Mouse (Mus musculus): ENCODE measurements around the gene Lta. TPM values are rescaled to one million over a fixed set of nuclear protein-coding genes. Genes with fewer than 3 reads are reported as not detected.
"Not testable (repeated sequence)": the region's sequence is repeated elsewhere in the genome, so short reads cannot be mapped to it uniquely, and the experiment has no call there.

Lta gene
- polyA plus RNA-seq, 1 experiment from 2014 or later = 0.27 TPM

DNA sequence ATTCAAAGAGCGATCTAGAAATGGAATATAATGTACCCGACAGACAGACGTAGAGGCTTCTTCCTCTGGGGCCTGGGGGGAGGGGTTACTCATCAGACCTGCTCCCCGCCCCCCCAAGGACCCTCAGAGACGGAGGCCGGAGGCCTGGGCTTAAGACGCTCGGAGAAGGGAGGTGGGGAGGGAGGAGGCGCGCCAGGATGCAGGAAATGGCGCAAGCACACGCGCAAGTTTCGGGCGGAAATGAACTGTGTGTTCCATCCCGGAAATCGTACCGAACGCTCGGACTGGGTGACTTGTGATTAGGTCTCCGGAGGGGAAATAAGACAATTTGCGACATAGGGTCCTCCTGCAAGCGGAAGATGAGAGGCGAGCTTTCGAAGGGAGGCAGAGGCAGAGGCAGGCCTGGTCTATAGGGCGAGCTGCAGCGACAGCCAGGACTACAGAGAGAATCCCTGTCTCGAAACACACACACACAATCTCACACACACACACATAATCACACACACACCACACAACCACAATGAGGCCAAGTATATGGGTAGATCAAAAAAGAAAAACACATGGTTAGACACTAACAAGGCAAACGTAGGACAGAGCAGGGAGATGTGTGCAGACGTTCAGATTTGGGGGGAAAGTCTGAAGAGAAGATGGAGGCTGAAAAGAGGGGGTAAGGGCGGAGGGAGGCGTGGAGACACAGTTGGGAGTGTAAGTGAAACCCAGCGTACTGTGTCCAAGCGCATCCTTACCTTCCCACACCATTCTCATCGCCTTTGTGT is 30.7 kb upstream of the Lta start, which contains the start of gene Nfkbil1:
TSS of gene Nfkbil1 (minus strand) at position 179 of the 776 bp plus-strand sequence.
- no peaks in the 10 kb centered on the region for H3K27me3 ChIP-seq
- H3K27ac ChIP-seq = peak within 1 kb of the TSS; percentile 96
- H3K9ac ChIP-seq = peak within 1 kb of the TSS; percentile 91
- H3K36me3 ChIP-seq = peaks cover 12% of the 10 kb centered on the region
- under 1% methylated on average over 35 of the region's 35 CpGs for WGBS
- peak within 1 kb of the TSS; percentile 58 for H3K4me3 ChIP-seq
- ATAC-seq (ENCODE audit: low FRiP score) = peak; percentile 78
- H3K4me1 ChIP-seq (replicated peaks) = peaks cover 63% of the 10 kb centered on the region
- peak within 1 kb of the TSS; percentile 93 for H3K4me2 ChIP-seq
- no peaks in the 10 kb centered on the region for H3K9me3 ChIP-seq

DNA sequence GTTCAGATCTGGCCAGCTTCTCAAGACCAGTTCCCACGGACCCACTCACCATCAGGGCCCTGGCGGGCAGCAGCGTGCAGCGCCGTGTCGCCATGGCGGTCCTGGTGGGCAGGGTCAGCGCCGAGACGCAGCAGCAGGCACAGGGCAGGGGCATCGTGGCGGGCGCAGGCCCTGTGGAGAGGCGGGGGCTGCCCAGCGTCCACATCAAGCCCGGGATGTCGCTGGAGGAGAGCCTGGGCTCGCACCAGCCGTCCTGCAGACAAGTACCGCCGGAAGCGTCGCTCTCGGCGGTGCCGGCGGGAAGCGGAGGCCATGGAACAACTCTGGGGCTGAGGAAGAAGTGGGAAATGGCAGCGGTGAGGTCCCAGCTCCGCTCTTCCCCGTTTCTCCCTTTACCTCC is 29.8 kb upstream of the Lta start:
- H3K27me3 ChIP-seq = no peaks in the 10 kb centered on the region
- H3K9ac ChIP-seq = peak overlapping the region; percentile 91
- peaks cover 18% of the 10 kb centered on the region for H3K36me3 ChIP-seq
- 7% methylated on average over 31 of the region's 31 CpGs for WGBS
- no peak for ATAC-seq (ENCODE audit: low FRiP score)
- H3K4me3 ChIP-seq = peak overlapping the region; percentile 58
- H3K9me3 ChIP-seq = no peaks in the 10 kb centered on the region
- H3K4me1 ChIP-seq (replicated peaks) = peaks cover 54% of the 10 kb centered on the region
- peak overlapping the region; percentile 93 for H3K4me2 ChIP-seq
- H3K27ac ChIP-seq = peak overlapping the region; percentile 96

DNA sequence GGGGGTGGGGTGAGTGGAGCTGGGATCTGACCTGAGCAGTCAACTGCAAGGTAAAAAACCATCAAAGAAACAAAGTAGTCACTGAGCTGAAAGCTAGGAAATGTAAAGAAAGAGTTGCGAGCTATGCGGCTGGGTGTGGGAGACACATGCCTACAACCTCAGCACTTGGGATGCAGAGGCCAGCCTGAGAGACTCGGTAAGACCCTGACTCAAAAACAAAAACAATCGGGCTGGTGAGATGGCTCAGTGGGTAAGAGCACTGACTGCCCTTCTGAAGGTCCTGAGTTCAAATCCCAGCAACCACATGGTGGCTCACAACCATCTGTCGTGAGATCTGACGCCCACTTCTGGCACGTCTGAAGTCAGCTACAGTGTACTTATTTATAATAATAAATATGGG is 28.9 kb upstream of the Lta start:
- Histone ChIP-seq H3K4me3 (peak overlapping the region; percentile 58; the same call in 1 of the 2 replicates), H3K4me1 (replicated peaks) (peaks cover 52% of the 10 kb centered on the region), H3K4me2 (peak overlapping the region; percentile 93), H3K36me3 (peaks cover 26% of the 10 kb centered on the region)
- ATAC-seq (ENCODE audit: low FRiP score); H3K9me3 ChIP-seq; H3K27ac ChIP-seq; H3K27me3 ChIP-seq; H3K9ac ChIP-seq: not testable (repeated sequence)
- WGBS = 88% methylated on average over 7 of the region's 7 CpGs

DNA sequence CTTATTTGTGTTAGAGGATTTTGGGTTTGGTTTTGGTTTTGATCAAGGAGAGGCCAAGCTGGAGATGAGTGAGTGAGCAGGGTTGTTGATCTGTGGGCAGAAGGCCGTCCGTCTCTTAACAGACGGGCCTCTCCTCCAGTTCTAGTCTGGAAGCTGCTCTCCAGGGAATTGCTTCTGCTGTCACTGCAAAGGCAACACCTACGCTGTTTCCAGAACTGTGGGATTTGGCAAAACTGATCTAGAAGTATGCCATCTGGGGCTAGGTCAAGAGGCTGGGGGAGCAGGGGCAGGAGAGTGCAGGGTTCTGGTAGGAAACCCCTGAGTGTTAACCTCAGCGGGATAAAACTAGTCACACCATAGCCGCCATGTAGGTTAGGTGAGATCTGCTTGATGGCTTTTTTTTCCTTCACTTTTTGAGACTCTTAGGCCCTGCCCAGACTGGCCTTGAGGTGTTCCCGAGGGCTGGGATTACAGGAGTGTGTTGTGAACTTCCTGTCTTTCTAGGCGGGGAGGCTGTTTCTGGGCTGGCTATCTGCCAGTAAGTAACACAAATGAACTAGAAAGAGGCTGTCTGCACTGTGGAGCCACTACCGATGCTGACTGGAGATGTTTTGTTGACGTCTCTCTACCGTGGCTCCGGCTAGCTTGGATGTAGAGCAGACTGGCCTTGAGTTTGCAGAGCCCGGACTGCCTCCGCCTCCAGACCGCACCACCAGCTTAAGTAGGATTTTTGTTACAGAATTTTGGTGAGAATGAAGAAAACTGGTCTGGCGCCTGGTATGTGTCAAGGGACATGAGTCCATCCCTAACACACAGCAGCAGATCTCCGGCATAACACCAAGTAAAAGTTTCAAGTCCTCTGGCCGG is 28.2 kb upstream of the Lta start, which contains the start of gene Atp6v1g2:
TSS of gene Atp6v1g2 (plus strand) at position 547 of the 867 bp plus-strand sequence.
- peaks cover 33% of the 10 kb centered on the region for H3K36me3 ChIP-seq
- no peaks in the 10 kb centered on the region for H3K27me3 ChIP-seq
- H3K4me2 ChIP-seq = peak within 1 kb of the TSS; percentile 93
- 80% methylated on average over 18 of the region's 18 CpGs for WGBS
- peak within 1 kb of the TSS; percentile 91 for H3K9ac ChIP-seq
- H3K4me3 ChIP-seq = peak within 1 kb of the TSS; percentile 58
- no peaks in the 10 kb centered on the region for H3K9me3 ChIP-seq
- H3K27ac ChIP-seq = peak within 1 kb of the TSS; percentile 10; the same call in 1 of the 2 replicates
- ATAC-seq (ENCODE audit: low FRiP score) = no peak
- H3K4me1 ChIP-seq (replicated peaks) = peaks cover 52% of the 10 kb centered on the region

DNA sequence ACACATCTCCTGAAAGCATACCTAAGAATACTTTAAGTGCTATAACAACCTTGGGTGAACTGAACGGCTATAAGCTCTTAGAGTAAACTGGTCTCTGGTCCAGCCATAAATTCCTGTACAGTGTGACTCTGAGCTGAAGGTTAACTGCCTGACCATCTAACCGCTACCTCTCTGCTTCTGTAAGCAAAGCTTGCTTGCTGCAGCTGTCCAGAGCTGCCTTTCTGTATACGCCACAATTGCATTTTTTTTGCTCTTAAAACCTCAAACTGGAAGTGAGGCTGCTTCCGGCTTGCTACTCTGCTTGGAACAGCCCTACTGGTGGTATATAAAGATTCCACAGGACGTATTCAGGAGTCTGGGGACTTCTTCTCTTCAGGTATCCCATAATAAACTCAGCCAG is 27.5 kb upstream of the Lta start:
- WGBS = 91% methylated on average over 5 of the region's 5 CpGs
- H3K4me1 ChIP-seq (replicated peaks) = peaks cover 52% of the 10 kb centered on the region
- H3K27ac ChIP-seq = no peak overlapping the region; the same call in 1 of the 2 replicates
- no peak overlapping the region for H3K9ac ChIP-seq
- H3K4me3 ChIP-seq = no peak overlapping the region
- no peaks in the 10 kb centered on the region for H3K9me3 ChIP-seq
- no peak for ATAC-seq (ENCODE audit: low FRiP score)
- H3K36me3 ChIP-seq = peaks cover 40% of the 10 kb centered on the region
- H3K27me3 ChIP-seq = no peaks in the 10 kb centered on the region
- no peak overlapping the region for H3K4me2 ChIP-seq

DNA sequence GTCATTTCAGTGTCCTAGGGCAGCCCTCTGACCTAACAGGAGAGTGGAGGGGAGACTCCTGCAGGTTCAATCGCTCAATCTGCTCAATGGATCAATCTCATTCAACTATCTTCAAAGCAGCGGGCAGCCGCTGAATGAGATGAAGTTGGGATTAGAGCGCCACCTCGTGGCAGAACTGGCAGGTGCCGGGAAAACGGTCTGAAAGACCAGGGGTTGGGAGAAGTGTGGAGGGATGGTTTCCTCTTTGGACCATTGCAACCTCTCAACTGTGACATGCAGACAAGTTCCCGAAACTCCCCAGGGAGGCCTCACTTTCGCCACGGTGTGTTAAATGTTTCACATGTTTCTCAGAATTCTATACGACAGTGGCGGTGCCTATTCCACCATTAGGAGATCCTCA is 26.9 kb upstream of the Lta start:
- H3K4me1 ChIP-seq (replicated peaks) = peaks cover 47% of the 10 kb centered on the region
- peak overlapping the region; percentile 59 for H3K9ac ChIP-seq
- H3K27ac ChIP-seq = no peak overlapping the region
- ATAC-seq (ENCODE audit: low FRiP score) = no peak
- WGBS = 12% methylated on average over 12 of the region's 12 CpGs
- H3K4me2 ChIP-seq = peak overlapping the region; percentile 33; the same call in 1 of the 2 replicates
- H3K9me3 ChIP-seq = no peaks in the 10 kb centered on the region
- no peaks in the 10 kb centered on the region for H3K27me3 ChIP-seq
- no peak overlapping the region for H3K4me3 ChIP-seq
- peaks cover 46% of the 10 kb centered on the region for H3K36me3 ChIP-seq

DNA sequence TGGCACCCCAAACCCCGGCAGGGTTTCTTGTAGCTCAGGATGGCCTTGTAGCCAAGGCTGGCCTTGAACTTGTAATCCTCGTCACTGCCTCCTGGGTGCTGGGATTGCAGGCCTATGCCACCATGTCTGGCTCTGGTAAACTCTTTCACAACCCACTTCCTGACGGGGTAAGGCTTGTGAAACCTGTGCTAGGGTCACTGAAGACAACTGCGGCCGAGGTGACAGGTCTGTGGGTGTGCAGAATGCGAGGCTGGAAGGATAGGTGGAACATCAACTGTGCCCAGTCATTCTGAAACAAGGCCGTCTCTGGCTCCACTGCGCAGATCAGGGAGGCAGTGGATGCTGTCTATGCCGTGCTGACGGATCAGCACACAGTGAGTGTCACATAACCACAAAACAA is 25.9 kb upstream of the Lta start:
- 94% methylated on average over 10 of the region's 10 CpGs for WGBS
- H3K9ac ChIP-seq = peak overlapping the region; percentile 59; the same call in 1 of the 2 replicates
- ATAC-seq (ENCODE audit: low FRiP score) = no peak

DNA sequence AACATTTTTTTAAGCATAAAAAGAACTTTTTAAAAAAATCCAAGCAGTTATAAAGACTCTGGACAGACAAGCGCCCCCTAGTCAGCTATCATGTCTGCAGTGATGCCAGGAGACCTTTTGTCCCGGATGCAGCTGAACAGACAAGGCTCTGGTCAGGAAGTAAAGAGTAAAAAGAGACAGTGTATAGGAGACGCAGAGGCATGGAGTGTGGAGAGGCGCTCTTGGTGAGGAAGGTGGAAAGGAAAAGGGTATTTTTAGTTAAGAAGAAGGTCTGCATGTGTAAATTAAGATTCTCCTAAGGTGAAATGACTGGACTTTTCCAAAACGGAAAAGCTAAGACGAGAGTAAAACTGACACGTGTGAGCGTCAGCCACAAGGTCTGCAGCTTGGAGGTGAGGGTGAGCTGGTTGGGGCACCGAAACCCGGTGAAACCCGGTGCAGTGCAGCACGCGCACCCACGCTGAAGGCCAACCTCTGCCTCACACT is 21.5 kb upstream of the Lta start:
- no peak for ATAC-seq (ENCODE audit: low FRiP score)
- H3K27ac ChIP-seq = no peak overlapping the region
- 87% methylated on average over 14 of the region's 14 CpGs for WGBS

More for the DNA sequence above, 25.9 kb upstream of the Lta start:
- Histone ChIP-seq H3K9me3 (no peaks in the 10 kb centered on the region), H3K27ac (no peak overlapping the region), H3K27me3 (no peaks in the 10 kb centered on the region), H3K4me2 (no peak overlapping the region), H3K36me3 (peaks cover 51% of the 10 kb centered on the region), H3K4me3 (no peak overlapping the region), H3K4me1 (replicated peaks) (peaks cover 40% of the 10 kb centered on the region)

DNA sequence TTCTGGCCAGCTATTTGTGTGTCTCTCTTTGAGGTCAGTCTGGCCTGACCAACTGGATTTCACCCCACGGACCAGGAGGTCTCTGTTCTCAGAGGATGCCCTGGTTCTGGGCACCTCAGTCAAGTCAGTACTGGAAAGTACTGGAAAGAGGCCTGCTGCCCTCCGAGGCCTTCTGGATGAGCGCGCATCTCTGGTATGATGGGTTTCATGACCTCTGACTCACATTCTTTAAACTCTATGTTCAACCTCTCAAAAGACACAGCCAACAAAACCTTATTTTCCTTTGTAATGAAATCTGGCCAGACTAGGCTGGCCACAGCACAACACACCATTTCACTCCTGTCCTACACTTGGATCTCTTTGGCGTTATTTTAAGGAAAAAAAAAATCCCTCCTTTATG is 20.3 kb upstream of the Lta start:
- WGBS = 96% methylated on average over 5 of the region's 5 CpGs
- no peaks in the 10 kb centered on the region for H3K27me3 ChIP-seq
- no peaks in the 10 kb centered on the region for H3K9me3 ChIP-seq
- no peak for ATAC-seq (ENCODE audit: low FRiP score)
- no peaks in the 10 kb centered on the region for H3K4me1 ChIP-seq (replicated peaks)
- peaks cover 67% of the 10 kb centered on the region for H3K36me3 ChIP-seq
- H3K4me3 ChIP-seq = no peak overlapping the region
- H3K9ac ChIP-seq = no peak overlapping the region
- no peak overlapping the region for H3K27ac ChIP-seq
- no peak overlapping the region for H3K4me2 ChIP-seq

More for the DNA sequence above, 21.5 kb upstream of the Lta start:
- Histone ChIP-seq H3K9me3 (no peaks in the 10 kb centered on the region), H3K9ac (no peak overlapping the region), H3K4me2 (no peak overlapping the region), H3K4me3 (no peak overlapping the region), H3K27me3 (no peaks in the 10 kb centered on the region), H3K4me1 (replicated peaks) (peaks cover 4% of the 10 kb centered on the region), H3K36me3 (peaks cover 67% of the 10 kb centered on the region)

DNA sequence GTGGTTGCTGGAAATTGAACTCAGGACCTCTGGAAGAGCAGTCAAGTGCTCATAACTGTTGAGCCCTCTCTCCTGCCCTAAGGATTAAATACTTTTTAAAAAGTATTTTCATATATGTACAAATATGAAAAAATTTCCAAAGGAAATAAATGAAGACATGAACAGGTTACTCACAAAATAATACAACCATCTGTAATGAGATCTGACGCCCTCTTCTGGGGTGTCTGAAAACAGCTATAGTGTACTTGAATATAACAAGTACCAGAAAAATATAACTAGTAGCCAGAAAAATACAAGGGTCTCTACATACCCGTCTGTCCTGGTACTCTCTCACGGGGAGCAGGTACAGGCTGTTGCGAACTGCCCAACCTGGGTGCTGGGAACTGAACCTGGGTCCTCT is 19.5 kb upstream of the Lta start:
- Histone ChIP-seq H3K36me3 (peaks cover 70% of the 10 kb centered on the region), H3K4me2 (no peak overlapping the region), H3K4me3 (no peak overlapping the region), H3K9ac (no peak overlapping the region), H3K27me3 (no peaks in the 10 kb centered on the region), H3K4me1 (replicated peaks) (no peaks in the 10 kb centered on the region), H3K27ac (no peak overlapping the region), H3K9me3 (no peaks in the 10 kb centered on the region)
- 95% methylated on average over 4 of the region's 4 CpGs for WGBS
- no peak for ATAC-seq (ENCODE audit: low FRiP score)

DNA sequence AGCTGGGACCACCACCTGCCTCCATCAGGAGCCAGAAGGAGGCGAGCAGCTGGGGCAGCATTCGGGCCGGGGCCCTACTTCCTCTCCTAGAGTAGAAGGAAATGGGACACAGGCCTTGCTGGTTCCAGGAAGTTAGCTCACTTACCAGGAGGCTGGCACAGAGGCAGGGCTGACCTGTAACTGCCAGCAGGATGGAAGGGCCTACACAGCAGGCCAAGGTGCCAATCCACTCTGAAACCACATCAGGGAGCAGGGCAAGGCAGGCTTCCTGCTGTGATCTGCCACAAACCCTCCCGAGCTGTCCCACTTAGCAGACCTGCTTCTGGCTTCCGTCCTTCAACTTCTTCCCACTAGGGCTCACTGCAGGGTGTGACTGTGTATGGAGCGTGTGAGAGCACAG is 17.1 kb upstream of the Lta start:
- H3K27ac ChIP-seq = no peak overlapping the region
- H3K4me3 ChIP-seq = no peak overlapping the region
- H3K36me3 ChIP-seq = peaks cover 55% of the 10 kb centered on the region
- H3K4me2 ChIP-seq = no peak overlapping the region
- H3K4me1 ChIP-seq (replicated peaks) = no peaks in the 10 kb centered on the region
- WGBS = 68% methylated on average over 6 of the region's 6 CpGs
- H3K9me3 ChIP-seq = no peaks in the 10 kb centered on the region
- H3K9ac ChIP-seq = 0 out of 2 replicates have a peak overlapping the region, but pooled peaks have one; percentile 19
- ATAC-seq (ENCODE audit: low FRiP score) = no peak
- H3K27me3 ChIP-seq = no peaks in the 10 kb centered on the region
